Mouse (Mus musculus): ENCODE measurements around the gene Irf2bp1. TPM values are rescaled to one million over a fixed set of nuclear protein-coding genes. Genes with fewer than 3 reads are reported as not detected.

The Irf2bp1 gene
- 48.1 and 49.0 TPM in 2 replicates for polyA plus RNA-seq (2012; rRNA removed)

DNA sequence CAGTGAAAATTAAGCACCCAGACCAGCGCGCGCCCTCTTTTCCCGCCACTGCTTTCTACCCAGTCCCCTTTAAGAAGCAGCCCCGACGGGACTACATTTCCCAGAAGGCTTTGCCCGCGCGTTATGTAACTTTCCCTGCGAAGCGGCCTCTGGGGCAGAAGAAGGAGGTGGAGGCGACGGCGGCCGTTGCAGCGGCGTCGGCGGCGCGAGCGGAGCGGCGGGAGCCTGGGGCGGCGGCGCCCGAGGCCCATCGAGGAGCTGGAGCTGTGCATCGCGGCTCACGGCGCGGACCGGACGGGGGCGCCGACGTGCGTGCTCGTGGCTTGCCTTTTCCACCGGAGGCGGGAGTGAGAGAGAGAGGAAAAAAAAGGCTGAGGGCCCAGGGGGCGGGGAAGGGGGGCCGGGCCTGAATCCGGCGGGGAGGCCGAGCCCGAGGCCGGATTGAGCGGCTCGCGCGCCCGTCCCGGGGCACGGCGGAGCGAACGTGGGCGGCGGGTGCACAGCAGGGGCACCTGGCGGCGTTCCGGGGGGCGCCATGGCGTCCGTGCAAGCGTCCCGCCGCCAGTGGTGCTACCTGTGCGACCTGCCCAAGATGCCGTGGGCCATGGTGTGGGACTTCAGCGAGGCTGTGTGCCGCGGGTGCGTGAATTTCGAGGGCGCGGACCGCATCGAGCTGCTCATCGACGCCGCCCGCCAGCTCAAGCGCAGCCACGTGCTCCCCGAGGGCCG, at the start of gene Irf2bp1:
Irf2bp1 (plus strand) TSS at position 143 of the 729 bp plus-strand sequence.

DNA sequence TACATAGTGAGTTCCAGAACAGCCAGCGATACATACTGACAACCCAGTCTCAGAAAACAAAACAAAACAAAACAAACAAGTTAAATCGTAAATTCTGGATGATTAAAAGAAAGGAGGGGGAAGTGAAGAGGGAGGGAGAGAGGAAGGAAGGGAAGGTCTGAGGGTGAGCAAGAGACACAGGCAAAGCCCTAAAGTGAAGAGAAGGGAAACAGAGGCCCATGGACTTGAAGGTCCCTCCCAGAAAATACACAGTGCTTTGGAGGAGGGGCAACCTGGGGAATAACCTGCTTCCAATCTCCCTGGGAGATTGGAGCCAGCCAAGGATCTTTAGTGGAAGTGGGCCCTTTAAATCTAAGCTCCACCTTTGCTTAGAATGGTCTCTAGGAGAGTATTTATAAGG, 16.7 kb upstream of the Irf2bp1 start, which contains the start of gene Nanos2:
Nanos2 (plus strand) TSS at position 301 of the 400 bp plus-strand sequence.

DNA sequence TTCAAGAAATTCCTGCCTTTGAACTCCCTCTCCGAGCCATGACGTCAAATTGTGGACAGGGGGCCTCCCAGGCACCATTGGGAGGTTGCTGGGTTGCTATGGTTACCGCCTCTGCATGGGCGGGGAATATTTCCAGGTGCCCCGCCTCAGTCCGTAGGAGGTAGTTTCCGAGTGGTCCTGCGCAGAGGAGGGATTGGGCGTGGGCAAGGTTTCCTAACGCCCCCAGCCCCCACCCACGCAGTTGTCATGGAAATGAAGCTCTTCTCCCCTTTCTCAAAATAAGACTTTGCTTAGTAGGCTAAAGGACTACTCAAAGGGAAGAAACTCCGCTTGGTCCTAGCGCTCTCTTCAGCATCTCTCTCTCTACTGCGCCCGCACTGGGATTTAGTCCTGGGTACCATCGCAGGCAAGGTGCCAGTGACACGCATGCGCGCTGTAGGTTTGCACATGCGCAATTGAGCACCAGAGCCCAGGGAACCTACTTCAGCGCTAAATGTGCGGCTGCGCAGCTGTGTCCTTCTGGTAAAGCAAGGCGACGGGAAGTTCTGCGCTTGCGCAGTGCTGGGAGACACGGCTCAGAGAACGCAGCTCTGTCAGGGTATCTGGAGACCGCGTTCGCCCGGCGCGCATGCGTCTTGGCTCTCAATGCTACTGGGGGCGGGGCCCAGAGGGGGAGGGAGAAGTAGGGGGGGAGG, 13.1 kb upstream of the Irf2bp1 start, which contains the start of gene Mypop:
Mypop (plus strand) TSS at position 645 of the 695 bp plus-strand sequence.

DNA sequence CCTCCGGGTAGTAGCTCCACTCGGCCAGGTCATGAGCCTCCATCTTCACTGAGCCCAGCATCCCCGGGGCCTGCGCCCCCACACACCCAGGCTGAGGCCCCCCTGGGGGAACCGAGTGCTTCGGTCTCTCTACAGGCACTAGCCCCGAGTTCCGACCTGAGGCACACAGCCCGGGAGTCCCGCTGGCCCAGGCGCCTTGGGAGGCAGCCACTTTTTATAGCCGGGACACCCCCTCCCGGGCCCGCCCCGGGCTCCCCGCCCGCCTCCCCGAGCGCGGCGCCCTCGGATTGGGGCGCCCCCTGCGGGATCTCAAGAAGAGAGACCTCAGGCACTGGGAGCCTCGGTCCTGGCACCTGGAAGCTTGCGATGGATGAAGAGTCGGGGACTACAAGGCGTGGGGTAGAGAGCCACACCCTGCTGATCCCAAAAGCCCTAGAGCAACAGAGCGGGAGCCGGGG, 19.5 kb downstream of the Irf2bp1 start, which contains the start of gene Foxa3:
Foxa3 (minus strand) TSS at position 182 of the 458 bp plus-strand sequence.

DNA sequence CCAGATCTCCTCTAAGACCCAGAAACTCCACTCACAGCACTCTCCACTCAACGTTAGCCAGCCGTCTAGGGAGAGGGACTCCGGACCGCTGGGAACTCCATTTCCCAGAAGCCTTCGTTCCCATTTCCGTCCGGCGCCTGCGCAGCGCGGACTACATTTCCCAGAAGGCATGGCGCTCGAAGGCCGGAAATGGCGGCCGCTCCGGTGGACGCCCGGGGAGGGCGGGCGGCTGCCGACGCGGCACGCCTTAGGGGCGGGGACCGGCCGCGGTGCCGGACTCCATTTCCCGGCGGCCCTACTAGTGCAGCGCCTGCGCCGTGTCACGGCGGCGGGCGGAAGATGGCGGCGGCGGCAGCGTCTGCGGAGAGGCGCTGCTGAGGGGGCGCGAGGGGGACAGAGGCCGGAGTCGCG, 20.3 kb downstream of the Irf2bp1 start, which contains the start of gene Sympk:
Sympk (plus strand) TSS at position 282 of the 411 bp plus-strand sequence.

DNA sequence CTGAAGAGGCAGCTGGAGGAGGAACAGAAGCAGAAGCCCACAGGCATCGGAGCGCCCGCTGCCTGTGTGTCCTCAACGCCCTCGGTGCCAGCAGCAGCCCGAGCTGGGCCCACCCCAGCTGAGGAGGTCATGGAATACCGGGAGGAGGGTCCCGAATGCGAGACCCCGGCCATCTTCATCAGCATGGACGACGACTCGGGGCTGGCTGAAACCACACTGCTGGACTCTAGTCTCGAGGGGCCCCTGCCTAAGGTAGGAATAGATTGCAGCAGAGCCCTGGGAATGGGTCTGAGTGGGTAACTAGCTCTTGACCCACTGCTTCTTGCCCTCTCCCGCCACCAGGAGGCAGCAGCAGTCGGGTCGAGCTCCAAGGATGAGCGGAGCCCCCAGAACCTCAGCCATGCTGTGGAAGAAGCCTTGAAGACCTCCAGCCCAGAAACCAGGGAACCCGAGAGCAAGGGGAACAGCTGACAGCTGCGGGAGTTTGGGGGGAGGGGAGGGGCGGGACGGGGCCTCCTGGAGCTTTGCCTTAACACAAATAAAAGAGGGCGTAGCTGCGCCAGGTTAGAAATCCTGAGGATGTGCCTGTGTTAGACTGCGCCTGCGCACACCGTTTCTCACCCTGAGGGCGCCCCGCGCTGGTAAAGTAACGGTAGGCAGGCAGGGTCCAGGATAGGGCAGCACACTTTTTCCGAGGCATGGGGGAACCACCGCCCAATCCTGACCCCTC, 50.4 kb downstream of the Irf2bp1 start, which contains the start of gene Rsph6a:
Rsph6a (plus strand) TSS at position 644 of the 730 bp plus-strand sequence.

Other genes starting within 250 kb of the Irf2bp1 start
- gene Psg19, start 205.5 kb upstream of the Irf2bp1 start, polyA plus RNA-seq (2012; rRNA removed): not detected in 2 replicates
- gene Psg17, start 182.4 kb upstream of the Irf2bp1 start, polyA plus RNA-seq (2012; rRNA removed): 0.26 and 0.38 TPM in 2 replicates
- 5.5 and 6.5 TPM in 2 replicates for gene Mill2, start 164.1 kb upstream of the Irf2bp1 start, polyA plus RNA-seq (2012; rRNA removed)
- gene Pglyrp1, start 132.7 kb upstream of the Irf2bp1 start, polyA plus RNA-seq (2012; rRNA removed): 1,287 and 1,800 TPM in 2 replicates
- gene Ccdc61, start 93.6 kb upstream of the Irf2bp1 start, polyA plus RNA-seq (2012; rRNA removed): 24.9 and 30.9 TPM in 2 replicates
- 0.56 and 0.80 TPM in 2 replicates for gene Nova2, start 78.2 kb upstream of the Irf2bp1 start, polyA plus RNA-seq (2012; rRNA removed)
- gene Nanos2, start 16.6 kb upstream of the Irf2bp1 start, polyA plus RNA-seq (2012; rRNA removed): not detected in 2 replicates
- 9.8 and 12.8 TPM in 2 replicates for gene Mypop, start 12.8 kb upstream of the Irf2bp1 start, polyA plus RNA-seq (2012; rRNA removed)
- 70.8 and 76.2 TPM in 2 replicates for gene Foxa3, start 19.5 kb downstream of the Irf2bp1 start, polyA plus RNA-seq (2012; rRNA removed)
- gene Sympk, start 20.3 kb downstream of the Irf2bp1 start, polyA plus RNA-seq (2012; rRNA removed): 80.5 and 90.6 TPM in 2 replicates
- gene Rsph6a, start 50.6 kb downstream of the Irf2bp1 start, polyA plus RNA-seq (2012; rRNA removed): not detected in 2 replicates
- 32.3 and 33.8 TPM in 2 replicates for gene Dmwd, start 72.2 kb downstream of the Irf2bp1 start, polyA plus RNA-seq (2012; rRNA removed)
- 613 and 864 TPM in 2 replicates for gene Dmpk, start 79.8 kb downstream of the Irf2bp1 start, polyA plus RNA-seq (2012; rRNA removed)
- gene Six5, start 90.5 kb downstream of the Irf2bp1 start, polyA plus RNA-seq (2012; rRNA removed): 45.2 and 56.4 TPM in 2 replicates
- gene Gm4969, start 114.3 kb downstream of the Irf2bp1 start, polyA plus RNA-seq (2012; rRNA removed): not detected in 2 replicates
- 14.7 and 14.9 TPM in 2 replicates for gene Fbxo46, start 115.8 kb downstream of the Irf2bp1 start, polyA plus RNA-seq (2012; rRNA removed)
- gene Qpctl, start 145.2 kb downstream of the Irf2bp1 start, polyA plus RNA-seq (2012; rRNA removed): 15.1 and 16.3 TPM in 2 replicates
- 19.3 and 24.0 TPM in 2 replicates for gene Snrpd2, start 145.7 kb downstream of the Irf2bp1 start, polyA plus RNA-seq (2012; rRNA removed)
- gene Gipr, start 162.1 kb downstream of the Irf2bp1 start, polyA plus RNA-seq (2012; rRNA removed): 0.95 and 1.6 TPM in 2 replicates
- gene Eml2, start 172.4 kb downstream of the Irf2bp1 start, polyA plus RNA-seq (2012; rRNA removed): 45.4 and 47.5 TPM in 2 replicates
- 4.0 and 4.6 TPM in 2 replicates for gene Gpr4, start 208.5 kb downstream of the Irf2bp1 start, polyA plus RNA-seq (2012; rRNA removed)
- gene Opa3, start 224.3 kb downstream of the Irf2bp1 start, polyA plus RNA-seq (2012; rRNA removed): 40.5 and 52.5 TPM in 2 replicates